Mouse (Mus musculus): ENCODE data around the gene Cyp4f15. TPM values are rescaled to one million over a fixed set of nuclear protein-coding genes. Genes with fewer than 3 reads are reported as not detected.
"Not testable (repeated sequence)": the region's sequence is repeated elsewhere in the genome, so short reads cannot be mapped to it uniquely, and the experiment has no call there.

Cyp4f15 gene
- polyA plus RNA-seq, 1 experiment from 2014 or later = not detected

GRCm38 (mm10) chr17:32690959-32691358 is 5.5 kb downstream of the Cyp4f15 start:
- no peak for ATAC-seq

GRCm38 (mm10) chr17:32702826-32703225 is 17.4 kb downstream of the Cyp4f15 start:
- Histone ChIP-seq H3K4me2 (replicated peaks; ENCODE audit: low read depth) (peak overlapping the region; percentile 56), H3K36me3 (ENCODE audit: control insufficient read depth, insufficient read depth) (no peaks in the 10 kb centered on the region), H3K27me3 (replicated peaks; ENCODE audit: control insufficient read depth, insufficient read depth, low read length) (no peaks in the 10 kb centered on the region), H3K4me1 (replicated peaks; ENCODE audit: control insufficient read depth, insufficient read depth, low read length) (no peaks in the 10 kb centered on the region), H3K27ac (ENCODE audit: low read depth, low read length) (no peak overlapping the region), H3K9me3 (ENCODE audit: control insufficient read depth) (0 out of 2 replicates have a peak, but pooled peaks cover 4% of the 10 kb centered on the region), H3K4me3 (ENCODE audit: low read depth, low read length) (0 out of 2 replicates have a peak overlapping the region, but pooled peaks have one; percentile 2), H3K9ac (ENCODE audit: low read depth, low read length) (no peak overlapping the region)
- WGBS = 24% methylated on average over 22 of the region's 22 CpGs
- peak; percentile 72 for TF ChIP-seq CTCF (IDR thresholded peaks at IDR 0.05; ENCODE audit: low read depth)
- peak; percentile 95 for ATAC-seq

More at GRCm38 (mm10) chr17:32690959-32691358, 5.5 kb downstream of the Cyp4f15 start:
- no peak for TF ChIP-seq CTCF (IDR thresholded peaks at IDR 0.05; ENCODE audit: low read depth)
- no peak overlapping the region for H3K9ac ChIP-seq (ENCODE audit: low read depth, low read length)
- 63% methylated on average over 1 of the region's 1 CpGs for WGBS
- no peaks in the 10 kb centered on the region for H3K27me3 ChIP-seq (replicated peaks; ENCODE audit: control insufficient read depth, insufficient read depth, low read length)
- no peaks in the 10 kb centered on the region for H3K9me3 ChIP-seq (ENCODE audit: control insufficient read depth)
- H3K4me2 ChIP-seq (replicated peaks; ENCODE audit: low read depth) = no peak overlapping the region
- H3K4me1 ChIP-seq (replicated peaks; ENCODE audit: control insufficient read depth, insufficient read depth, low read length) = no peaks in the 10 kb centered on the region
- no peak overlapping the region for H3K27ac ChIP-seq (ENCODE audit: low read depth, low read length)
- H3K36me3 ChIP-seq (ENCODE audit: control insufficient read depth, insufficient read depth) = no peaks in the 10 kb centered on the region
- no peak overlapping the region for H3K4me3 ChIP-seq (ENCODE audit: low read depth, low read length)

GRCm38 (mm10) chr17:32710541-32710940 is 25.1 kb downstream of the Cyp4f15 start:
- not testable (repeated sequence) for H3K27ac ChIP-seq (ENCODE audit: low read depth, low read length); H3K9ac ChIP-seq (ENCODE audit: low read depth, low read length); H3K4me2 ChIP-seq (replicated peaks; ENCODE audit: low read depth); H3K36me3 ChIP-seq (ENCODE audit: control insufficient read depth, insufficient read depth); H3K27me3 ChIP-seq (replicated peaks; ENCODE audit: control insufficient read depth, insufficient read depth, low read length); ATAC-seq; H3K9me3 ChIP-seq (ENCODE audit: control insufficient read depth); H3K4me1 ChIP-seq (replicated peaks; ENCODE audit: control insufficient read depth, insufficient read depth, low read length); H3K4me3 ChIP-seq (ENCODE audit: low read depth, low read length)

GRCm38 (mm10) chr17:32722151-32722550 is 36.7 kb downstream of the Cyp4f15 start:
- not testable (repeated sequence) for H3K4me1 ChIP-seq (replicated peaks; ENCODE audit: control insufficient read depth, insufficient read depth, low read length); H3K27ac ChIP-seq (ENCODE audit: low read depth, low read length); ATAC-seq; H3K9me3 ChIP-seq (ENCODE audit: control insufficient read depth); H3K9ac ChIP-seq (ENCODE audit: low read depth, low read length); H3K36me3 ChIP-seq (ENCODE audit: control insufficient read depth, insufficient read depth); H3K4me3 ChIP-seq (ENCODE audit: low read depth, low read length); H3K27me3 ChIP-seq (replicated peaks; ENCODE audit: control insufficient read depth, insufficient read depth, low read length); H3K4me2 ChIP-seq (replicated peaks; ENCODE audit: low read depth)
- WGBS = 83% methylated on average over 1 of the region's 1 CpGs

GRCm38 (mm10) chr17:32722771-32723170 is 37.3 kb downstream of the Cyp4f15 start:
- H3K27me3 ChIP-seq (replicated peaks; ENCODE audit: control insufficient read depth, insufficient read depth, low read length) = no peaks in the 10 kb centered on the region
- H3K36me3 ChIP-seq (ENCODE audit: control insufficient read depth, insufficient read depth) = no peaks in the 10 kb centered on the region
- H3K4me3 ChIP-seq (ENCODE audit: low read depth, low read length) = no peak overlapping the region
- no peak overlapping the region for H3K4me2 ChIP-seq (replicated peaks; ENCODE audit: low read depth)
- no peaks in the 10 kb centered on the region for H3K9me3 ChIP-seq (ENCODE audit: control insufficient read depth)
- H3K27ac ChIP-seq (ENCODE audit: low read depth, low read length) = no peak overlapping the region
- no peak overlapping the region for H3K9ac ChIP-seq (ENCODE audit: low read depth, low read length)
- no peaks in the 10 kb centered on the region for H3K4me1 ChIP-seq (replicated peaks; ENCODE audit: control insufficient read depth, insufficient read depth, low read length)
- no peak for ATAC-seq
- 74% methylated on average over 7 of the region's 7 CpGs for WGBS
- no peak for TF ChIP-seq CTCF (IDR thresholded peaks at IDR 0.05; ENCODE audit: low read depth)

GRCm38 (mm10) chr17:32726360-32726759 is 40.9 kb downstream of the Cyp4f15 start:
- not testable (repeated sequence) for H3K9ac ChIP-seq (ENCODE audit: low read depth, low read length); H3K4me1 ChIP-seq (replicated peaks; ENCODE audit: control insufficient read depth, insufficient read depth, low read length); H3K27me3 ChIP-seq (replicated peaks; ENCODE audit: control insufficient read depth, insufficient read depth, low read length); H3K4me2 ChIP-seq (replicated peaks; ENCODE audit: low read depth); H3K36me3 ChIP-seq (ENCODE audit: control insufficient read depth, insufficient read depth); H3K9me3 ChIP-seq (ENCODE audit: control insufficient read depth); H3K27ac ChIP-seq (ENCODE audit: low read depth, low read length); H3K4me3 ChIP-seq (ENCODE audit: low read depth, low read length); ATAC-seq

- Histone ChIP-seq H3K36me3 (ENCODE audit: control insufficient read depth, insufficient read depth) (no peaks in the 10 kb centered on the region), H3K4me1 (replicated peaks; ENCODE audit: control insufficient read depth, insufficient read depth, low read length) (no peaks in the 10 kb centered on the region), H3K4me3 (ENCODE audit: low read depth, low read length) (no peak overlapping the region), H3K27ac (ENCODE audit: low read depth, low read length) (no peak overlapping the region), H3K4me2 (replicated peaks; ENCODE audit: low read depth) (no peak overlapping the region), H3K9ac (ENCODE audit: low read depth, low read length) (no peak overlapping the region), H3K27me3 (replicated peaks; ENCODE audit: control insufficient read depth, insufficient read depth, low read length) (no peaks in the 10 kb centered on the region), H3K9me3 (ENCODE audit: control insufficient read depth) (no peaks in the 10 kb centered on the region)
- TF ChIP-seq CTCF (IDR thresholded peaks at IDR 0.05; ENCODE audit: low read depth) = peak; percentile 52
- no peak for ATAC-seq
- WGBS = 75% methylated on average over 3 of the region's 3 CpGs
Observed at GRCm38 (mm10) chr17:32729029-32729428, 43.6 kb downstream of the Cyp4f15 start.
